Comparison of ENCODE assay signal across 18 mouse cellular contexts in the genomic region with DNA sequence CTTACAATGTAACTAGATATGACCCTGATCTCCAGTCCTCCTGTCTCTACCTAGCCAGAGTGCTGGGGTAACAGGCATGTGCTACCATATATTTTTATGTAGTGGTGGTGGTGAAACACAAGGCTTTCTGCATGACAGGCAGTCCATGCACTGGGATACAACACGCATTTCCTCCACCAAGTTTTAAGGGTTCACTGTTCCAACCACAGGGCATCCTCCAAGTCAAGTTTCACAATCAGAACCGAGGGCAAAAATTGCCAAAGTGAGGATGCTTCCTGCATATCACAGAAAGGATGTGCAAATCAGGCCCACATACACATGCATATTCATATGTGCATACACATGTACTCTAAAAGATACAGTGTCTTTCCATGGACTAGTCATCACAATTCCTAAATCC.
"Had no signal": no experiment of that assay in that cellular context is flagged by ENCODE, and none has a peak within 500 bp of the region (broad histone marks: within the 10 kb centered on the region; RNA-seq: fewer than 3 reads in every experiment).

No protein-coding gene starts in this region.

- DNase-seq: lung, adult 18-20 months; lung, embryonic 14.5 days; lung, postnatal 10 days; lung, postnatal 4 days; midbrain, embryonic 14.5 days; retina, postnatal 1 day; right cerebral cortex, adult 18-20 months; right cerebral cortex, postnatal 25 days; right cerebral cortex, postnatal 4 days; spleen, adult 18-20 months; thymus, adult 18-20 months; thymus, postnatal 14 days; thymus, postnatal 36 days had no signal

- ATAC-seq: midbrain, embryonic 16.5 days had no signal

- H3K27ac ChIP-seq: midbrain, embryonic 10.5 days; midbrain, embryonic 12.5 days; neural tube, embryonic 12.5 days had no signal

- H3K4me3 ChIP-seq: midbrain, embryonic 10.5 days; midbrain, embryonic 12.5 days; myocyte; neural tube, embryonic 12.5 days had no signal
